Mouse (Mus musculus) kidney, adult 2 months (tissue): ENCODE data around the gene Zfp213. TPM values are rescaled to one million over a fixed set of nuclear protein-coding genes. Genes with fewer than 3 reads are reported as not detected.

Source experiments
- DNase-seq: peaks from one replicate; pipeline ENCODE4 v3.0.0; 2021
- H3K27ac ChIP-seq: fragments of 200-500 bp; 2 replicates; pipeline ENCODE4 v1.5.1; 2012; ENCODE audit warnings: low read depth, low read length, control low read depth, inconsistent platforms; ENCODE audit not compliant: insufficient read depth
- H3K27me3 ChIP-seq: fragments of 200-500 bp; replicated peaks from 2 replicates; pipeline ENCODE4 v1.6.1; 2012; ENCODE audit warnings: mild to moderate bottlenecking, moderate library complexity, low read length, inconsistent platforms; ENCODE audit not compliant: control insufficient read depth, insufficient read depth
- H3K36me3 ChIP-seq: fragments of 200-500 bp; 2 replicates; pipeline ENCODE4 v1.6.1; 2012; ENCODE audit warnings: mild to moderate bottlenecking, moderate library complexity, low read length, inconsistent platforms; ENCODE audit not compliant: control insufficient read depth, insufficient read depth
- H3K4me1 ChIP-seq: fragments of 200-500 bp; 2 replicates; pipeline ENCODE4 v1.6.1; 2011; ENCODE audit warnings: low read length; ENCODE audit not compliant: control insufficient read depth, insufficient read depth
- H3K4me3 ChIP-seq: fragments of 200-500 bp; 2 replicates; pipeline ENCODE4 v1.5.1; 2011; ENCODE audit warnings: mild to moderate bottlenecking, low read depth, low read length, control low read depth; ENCODE audit not compliant: insufficient read depth
- CTCF ChIP-seq: fragments of 200-500 bp; conservative IDR thresholded peaks from 2 replicates; pipeline ENCODE4 v1.5.1; 2011; ENCODE audit warnings: low read depth, mild to moderate bottlenecking, control low read depth, low read length, moderate library complexity, mixed read lengths; ENCODE audit not compliant: insufficient read depth, insufficient read length
- POLR2A ChIP-seq: fragments of 200-500 bp; IDR thresholded peaks from one replicate; pipeline ENCODE4 v1.6.1; 2011; ENCODE audit warnings: low read depth, low read length, control low read depth
- WGBS: fragments of 180-500 bp; shearing (Covaris S2); methylation state at CpG from one replicate; pipeline ENCODE4 v1.1.7; 2018; 5-methylcytosine and 5-hydroxymethylcytosine counted together
- polyA plus RNA-seq: library from polyadenylated mRNA; depleted of rRNA; stranded (reverse); fragments of >200 nt; gene quantifications from 2 replicates; pipeline ENCODE4 v1.2.3, GENCODE M21; 2012

The Zfp213 gene
- polyA plus RNA-seq, 1 experiment, result 12.0 TPM

DNA sequence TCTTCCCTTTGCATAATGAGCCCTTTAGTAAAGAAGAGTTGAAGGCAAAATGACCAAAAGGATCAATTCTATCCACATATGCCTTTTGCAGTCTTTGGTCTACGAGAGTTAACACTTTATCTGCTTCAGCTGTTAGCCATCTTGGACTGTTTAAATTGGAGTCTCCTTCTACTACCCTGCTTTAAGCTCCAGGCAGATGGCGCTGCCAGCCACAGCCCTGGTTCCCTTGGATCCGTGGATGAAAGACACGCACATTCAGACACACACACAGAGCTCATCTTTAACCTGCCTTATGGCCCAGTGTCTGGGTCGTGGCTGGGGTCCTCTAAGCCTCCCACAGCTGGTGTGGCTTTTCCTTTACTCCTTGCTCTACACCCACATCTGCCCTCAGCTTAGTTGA, 7.0 kb upstream of the Zfp213 start:
- Histone ChIP-seq H3K27me3 (no peaks in the 10 kb centered on the region), H3K4me3 (no peak overlapping the region), H3K27ac (no peak overlapping the region), H3K4me1 (no peaks in the 10 kb centered on the region), H3K36me3 (no peaks in the 10 kb centered on the region)
- WGBS, result 9% methylated on average over 5 of the region's 5 CpGs
- TF ChIP-seq CTCF (peak; percentile 34; the same call in 1 of the 2 replicates), POLR2A (no peak)
- no peak for DNase-seq

DNA sequence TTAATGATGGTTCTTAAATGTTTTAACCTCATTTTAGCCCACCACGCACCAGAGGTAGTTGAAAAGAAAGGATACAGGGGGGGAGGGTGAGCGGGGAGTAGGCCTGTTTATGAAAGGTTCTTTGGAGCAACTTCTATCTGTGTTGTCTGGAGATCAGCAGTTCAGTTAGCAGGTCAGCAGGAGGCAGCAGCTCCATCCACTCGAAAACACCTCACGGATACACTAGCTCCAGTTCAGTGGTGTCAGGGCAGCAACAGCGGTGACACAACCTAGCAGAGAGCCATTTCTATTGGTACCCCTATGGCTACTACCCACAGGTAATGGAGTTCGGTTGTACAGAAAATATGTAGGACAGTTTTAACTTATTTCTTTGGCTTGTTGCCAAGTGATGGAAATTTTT, 6.0 kb upstream of the Zfp213 start:
- TF ChIP-seq POLR2A, result no peak
- TF ChIP-seq CTCF, result peak; percentile 86
- Histone ChIP-seq H3K4me3 (no peak overlapping the region), H3K4me1 (no peaks in the 10 kb centered on the region), H3K27me3 (no peaks in the 10 kb centered on the region), H3K27ac (no peak overlapping the region), H3K36me3 (no peaks in the 10 kb centered on the region)
- peak; percentile 63 for DNase-seq
- 29% methylated on average over 6 of the region's 6 CpGs for WGBS

DNA sequence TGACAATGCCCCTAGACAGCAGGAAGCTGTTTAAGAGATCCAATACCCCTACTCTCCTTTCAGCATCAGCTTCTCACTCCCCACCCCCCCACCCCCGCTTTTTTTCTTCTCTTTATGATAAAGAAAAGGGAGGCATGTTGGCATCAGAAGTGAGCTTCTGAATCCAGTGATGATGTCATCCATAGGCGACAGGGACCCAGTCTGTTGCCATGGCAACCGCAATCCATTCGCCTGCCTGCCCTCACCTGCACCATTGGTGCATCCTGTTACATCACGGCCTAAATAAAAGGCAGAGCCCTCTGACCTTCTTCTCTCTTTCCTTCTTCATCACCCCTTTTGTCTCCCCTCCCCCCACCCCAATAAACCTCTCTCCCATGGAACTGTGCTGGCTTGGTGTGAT, 4.3 kb upstream of the Zfp213 start:
- no peak overlapping the region for H3K27ac ChIP-seq
- no peak for DNase-seq
- no peaks in the 10 kb centered on the region for H3K36me3 ChIP-seq
- WGBS, result 41% methylated on average over 5 of the region's 5 CpGs
- no peak overlapping the region for H3K4me3 ChIP-seq
- H3K4me1 ChIP-seq, result no peaks in the 10 kb centered on the region; the same call in 1 of the 2 replicates
- no peaks in the 10 kb centered on the region for H3K27me3 ChIP-seq
- no peak for TF ChIP-seq POLR2A
- no peak for TF ChIP-seq CTCF

DNA sequence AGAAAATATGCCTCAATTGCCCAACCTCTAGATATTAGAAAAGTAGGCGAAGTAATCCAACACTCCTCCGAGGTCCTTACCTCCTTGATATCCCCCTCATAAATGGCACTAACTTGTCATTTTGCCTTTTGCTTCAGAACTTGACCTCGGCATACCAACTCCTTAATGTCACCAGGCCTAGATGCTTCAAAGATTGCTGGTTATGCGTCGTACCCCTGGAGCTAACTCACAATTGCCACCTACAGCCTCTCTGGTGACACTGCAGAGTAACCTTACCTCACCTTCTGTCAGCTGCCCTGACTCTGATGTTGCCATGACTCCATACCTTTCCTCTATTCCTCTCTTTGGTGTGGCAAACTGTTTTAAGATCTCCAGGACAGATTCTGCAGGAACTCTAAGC, 2.7 kb upstream of the Zfp213 start:
- H3K36me3 ChIP-seq, result no peaks in the 10 kb centered on the region
- no peak for DNase-seq

DNA sequence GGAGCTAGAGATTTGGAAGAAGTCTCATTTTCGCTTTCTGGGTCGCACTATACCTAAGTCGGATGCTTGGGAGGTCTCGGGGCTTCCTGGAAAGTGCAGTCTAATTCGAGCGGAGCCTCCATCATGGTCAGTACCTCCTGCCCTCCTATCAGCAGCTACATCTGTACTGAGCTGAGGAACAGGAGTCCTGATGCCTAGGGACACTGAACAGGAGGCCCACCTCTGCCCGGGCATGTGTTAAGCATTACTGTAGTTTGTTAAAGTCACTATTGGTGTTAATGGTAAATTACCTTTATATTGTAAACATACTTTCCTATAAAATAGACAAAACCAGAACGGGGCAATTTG, 304 bp upstream of the Zfp213 start:
- peak overlapping the region; percentile 59 for H3K4me3 ChIP-seq
- no peaks in the 10 kb centered on the region for H3K36me3 ChIP-seq
- WGBS, result 1% methylated on average over 8 of the region's 8 CpGs
- peak overlapping the region; percentile 5; the same call in 1 of the 2 replicates for H3K27ac ChIP-seq
- no peaks in the 10 kb centered on the region; the same call in 1 of the 2 replicates for H3K4me1 ChIP-seq
- DNase-seq, result no peak
- TF ChIP-seq POLR2A (no peak), CTCF (no peak)
- H3K27me3 ChIP-seq, result no peaks in the 10 kb centered on the region

More for the DNA sequence above, 2.7 kb upstream of the Zfp213 start:
- 44% methylated on average over 5 of the region's 5 CpGs for WGBS
- Histone ChIP-seq H3K27ac (no peak overlapping the region), H3K27me3 (no peaks in the 10 kb centered on the region), H3K4me1 (no peaks in the 10 kb centered on the region; the same call in 1 of the 2 replicates), H3K4me3 (no peak overlapping the region)
- no peak for TF ChIP-seq POLR2A
- TF ChIP-seq CTCF, result peak; percentile 48

DNA sequence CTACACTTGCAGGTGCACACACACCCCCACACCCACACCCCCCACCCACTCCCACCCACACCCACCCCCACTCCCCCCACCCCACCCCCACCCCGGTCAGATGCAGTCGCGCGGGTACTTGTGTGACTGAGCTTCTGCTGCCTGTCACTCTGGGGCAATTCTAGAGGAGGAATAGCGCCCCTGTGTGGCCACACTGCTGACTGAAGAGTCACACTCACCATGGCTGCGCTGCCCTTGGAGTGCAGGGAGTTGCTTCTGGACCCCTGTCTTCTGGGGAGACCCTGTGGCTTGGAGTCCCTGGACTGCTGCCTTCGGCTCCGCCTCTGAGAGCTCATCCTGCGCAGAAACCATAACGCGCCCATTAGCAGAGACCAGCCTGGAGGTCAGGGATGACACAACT, 4.3 kb downstream of the Zfp213 start:
- 58% methylated on average over 11 of the region's 11 CpGs for WGBS
- DNase-seq, result peak; percentile 40
- Histone ChIP-seq H3K27ac (no peak overlapping the region), H3K27me3 (no peaks in the 10 kb centered on the region), H3K36me3 (peaks cover 2% of the 10 kb centered on the region; the same call in 1 of the 2 replicates), H3K4me3 (no peak overlapping the region), H3K4me1 (no peaks in the 10 kb centered on the region; the same call in 1 of the 2 replicates)
- no peak for TF ChIP-seq POLR2A
- TF ChIP-seq CTCF, result peak; percentile 62

DNA sequence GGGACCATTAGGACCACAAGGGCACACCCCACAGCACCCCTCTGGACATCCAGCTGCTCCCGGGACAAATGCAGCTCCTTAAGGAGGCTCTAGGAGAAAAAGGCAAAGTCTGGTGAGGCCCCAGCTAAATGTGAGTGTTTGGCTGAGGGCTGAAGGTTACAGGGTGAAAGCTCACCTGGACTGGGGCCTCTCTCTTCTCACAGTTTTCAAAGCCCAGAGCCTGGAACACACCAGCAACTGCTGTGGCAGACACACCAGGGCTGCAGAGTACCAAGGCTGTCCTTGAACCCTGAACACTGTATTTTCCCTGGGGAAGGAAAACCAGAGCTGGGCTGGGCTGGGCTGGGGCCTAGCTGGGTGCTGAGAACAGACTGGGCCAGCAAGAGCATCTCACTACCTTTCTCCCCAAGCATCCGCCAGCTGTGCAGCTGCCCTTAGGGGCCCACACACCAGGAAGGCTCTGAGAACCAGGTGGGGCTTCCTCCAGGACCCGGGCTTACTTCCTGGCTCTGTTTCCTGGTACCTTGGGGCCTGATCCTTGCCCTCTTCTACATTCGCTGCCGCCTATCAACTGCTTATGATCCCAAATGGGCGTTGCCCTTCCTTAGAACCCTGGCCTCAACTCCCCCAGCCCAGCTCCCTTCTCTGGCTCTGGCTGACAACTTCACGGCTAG, 8.7 kb downstream of the Zfp213 start:
- TF ChIP-seq POLR2A, result no peak
- no peak for TF ChIP-seq CTCF
- Histone ChIP-seq H3K36me3 (peaks cover 2% of the 10 kb centered on the region; the same call in 1 of the 2 replicates), H3K27ac (no peak overlapping the region), H3K27me3 (no peaks in the 10 kb centered on the region), H3K4me3 (no peak overlapping the region), H3K4me1 (no peaks in the 10 kb centered on the region)
- no peak for DNase-seq
- 55% methylated on average over 7 of the region's 7 CpGs for WGBS

DNA sequence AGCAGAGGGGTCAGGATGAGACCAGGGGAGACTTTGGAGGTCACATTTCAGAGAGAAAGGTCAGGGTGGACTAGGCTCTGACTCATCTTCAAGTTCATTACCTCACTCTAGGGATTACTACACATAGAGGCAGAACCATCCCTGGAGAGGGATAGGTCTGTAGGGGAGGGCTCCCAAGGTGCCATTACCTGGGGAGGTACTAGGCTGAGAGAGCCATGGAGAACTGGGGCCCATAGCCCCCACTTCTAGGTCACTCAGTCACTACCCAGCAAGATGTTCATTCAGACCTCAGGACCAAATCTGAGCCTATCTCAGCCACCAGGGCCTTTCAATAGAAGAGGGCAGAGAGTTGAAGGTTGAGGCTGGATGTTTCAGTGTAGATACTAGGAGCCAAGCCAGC, 9.7 kb downstream of the Zfp213 start:
- no peaks in the 10 kb centered on the region for H3K27me3 ChIP-seq
- H3K4me3 ChIP-seq, result no peak overlapping the region
- H3K27ac ChIP-seq, result no peak overlapping the region
- H3K4me1 ChIP-seq, result no peaks in the 10 kb centered on the region
- H3K36me3 ChIP-seq, result peaks cover 2% of the 10 kb centered on the region; the same call in 1 of the 2 replicates
- no peak for DNase-seq
- TF ChIP-seq POLR2A (no peak), CTCF (no peak)
